Mouse (Mus musculus): ENCODE data around the gene Vax2. TPM values are rescaled to one million over a fixed set of nuclear protein-coding genes. Genes with fewer than 3 reads are reported as not detected.

Vax2 gene
- polyA plus RNA-seq, 1 experiment from 2014 or later = not detected

DNA sequence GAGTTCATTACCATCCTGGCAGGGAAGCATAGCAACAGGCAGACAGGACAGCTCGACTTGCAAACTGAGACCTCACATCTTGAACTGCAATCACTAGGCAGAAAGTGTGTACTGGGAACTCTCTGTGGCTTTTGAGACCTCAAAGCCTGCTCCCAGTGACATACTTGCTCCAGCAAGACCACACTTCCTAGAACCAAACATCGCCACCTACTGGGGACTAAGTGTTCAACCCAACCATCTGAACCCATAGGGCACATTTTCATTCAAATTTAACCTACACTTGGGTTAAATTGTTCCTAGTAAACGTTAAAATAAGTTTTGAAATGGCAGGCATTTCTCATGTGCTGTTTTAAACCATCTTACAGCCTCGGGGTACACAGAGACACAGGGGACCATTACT lies 16.1 kb downstream of the Vax2 start:
- no peaks in the 10 kb centered on the region for H3K36me3 ChIP-seq (ENCODE audit: inconsistent target)
- H3K27ac ChIP-seq = no peak overlapping the region
- no peaks in the 10 kb centered on the region for H3K79me2 ChIP-seq (ENCODE audit: inconsistent target)
- 49% methylated on average over 4 of the region's 4 CpGs for WGBS (ENCODE audit: missing documents)
- no peak overlapping the region for H3K4me3 ChIP-seq (ENCODE audit: inconsistent target)

DNA sequence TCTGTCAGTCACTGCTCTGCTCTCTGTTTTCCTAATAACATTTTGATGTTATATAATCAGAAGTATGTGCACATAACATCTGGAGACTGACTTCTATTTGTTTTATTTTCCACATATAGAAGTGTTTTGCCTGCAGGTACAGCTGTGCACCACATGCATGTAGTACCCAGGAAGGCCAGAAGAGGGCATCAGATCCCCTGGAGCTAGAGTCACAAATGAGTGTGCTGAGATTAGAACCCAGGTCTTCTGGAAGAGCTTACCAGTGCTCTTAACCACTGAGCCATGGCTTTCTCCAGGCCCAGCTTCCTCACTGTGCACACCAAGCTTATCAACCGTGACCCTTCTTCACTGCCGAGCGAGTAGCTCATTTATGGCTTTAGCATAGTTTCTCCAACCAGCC lies 17.4 kb downstream of the Vax2 start:
- Histone ChIP-seq H3K36me3 (ENCODE audit: inconsistent target) (no peaks in the 10 kb centered on the region), H3K4me3 (ENCODE audit: inconsistent target) (no peak overlapping the region), H3K27ac (no peak overlapping the region), H3K79me2 (ENCODE audit: inconsistent target) (no peaks in the 10 kb centered on the region)
- 82% methylated on average over 3 of the region's 3 CpGs for WGBS (ENCODE audit: missing documents)

DNA sequence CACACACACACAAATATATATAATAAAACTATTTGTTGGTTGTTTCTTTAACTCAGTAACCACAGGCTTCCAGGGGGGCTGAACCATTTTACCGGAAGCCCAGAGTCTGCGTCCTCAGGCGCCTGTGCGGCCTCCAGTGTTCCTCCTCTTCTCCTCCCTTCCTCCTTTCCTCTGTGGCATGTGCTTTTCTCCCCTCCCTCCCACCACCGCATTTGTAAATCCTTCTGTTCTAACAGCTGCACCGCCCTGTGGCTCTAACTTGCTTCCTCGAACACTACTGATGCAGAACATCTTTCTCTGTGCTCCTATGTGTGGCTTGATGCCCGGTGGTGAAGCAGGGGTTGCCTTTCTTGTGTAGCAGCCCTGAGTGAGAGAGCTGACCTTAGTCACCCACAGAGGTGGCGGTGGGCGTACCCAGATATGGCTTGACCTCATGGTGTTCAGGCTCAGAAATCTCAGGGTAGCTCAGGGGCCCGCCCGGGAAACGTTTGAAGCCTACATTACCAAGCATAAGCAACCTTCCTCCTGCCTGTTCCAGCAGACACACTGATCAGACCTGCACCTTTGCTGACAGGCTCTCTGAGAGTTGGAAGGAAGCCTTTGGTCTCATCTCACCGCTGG lies 18.4 kb downstream of the Vax2 start:
- Histone ChIP-seq H3K79me2 (ENCODE audit: inconsistent target) (no peaks in the 10 kb centered on the region), H3K27ac (no peak overlapping the region), H3K4me3 (ENCODE audit: inconsistent target) (no peak overlapping the region), H3K36me3 (ENCODE audit: inconsistent target) (no peaks in the 10 kb centered on the region)
- WGBS (ENCODE audit: missing documents) = 28% methylated on average over 14 of the region's 14 CpGs

DNA sequence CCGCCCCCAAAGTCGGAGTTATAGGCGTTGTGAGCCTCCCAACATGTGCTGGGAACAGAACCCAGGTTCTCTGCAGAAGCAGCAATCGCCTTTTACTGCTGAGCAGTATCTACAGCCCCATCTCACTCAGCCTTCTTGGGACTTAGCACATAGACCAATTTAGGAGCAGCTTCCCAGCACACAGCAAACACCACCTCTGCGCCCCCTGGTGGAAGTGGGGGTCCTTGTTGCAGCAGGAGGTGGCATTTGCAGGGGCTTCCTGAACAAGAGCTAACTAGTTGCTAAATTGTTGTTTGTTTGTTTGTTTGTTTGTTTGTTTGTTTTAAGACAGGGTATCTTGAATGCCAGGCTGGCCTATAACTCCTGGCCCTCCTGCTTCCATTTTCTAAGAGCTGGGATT lies 20.1 kb downstream of the Vax2 start:
- no peak overlapping the region for H3K4me3 ChIP-seq (ENCODE audit: inconsistent target)

DNA sequence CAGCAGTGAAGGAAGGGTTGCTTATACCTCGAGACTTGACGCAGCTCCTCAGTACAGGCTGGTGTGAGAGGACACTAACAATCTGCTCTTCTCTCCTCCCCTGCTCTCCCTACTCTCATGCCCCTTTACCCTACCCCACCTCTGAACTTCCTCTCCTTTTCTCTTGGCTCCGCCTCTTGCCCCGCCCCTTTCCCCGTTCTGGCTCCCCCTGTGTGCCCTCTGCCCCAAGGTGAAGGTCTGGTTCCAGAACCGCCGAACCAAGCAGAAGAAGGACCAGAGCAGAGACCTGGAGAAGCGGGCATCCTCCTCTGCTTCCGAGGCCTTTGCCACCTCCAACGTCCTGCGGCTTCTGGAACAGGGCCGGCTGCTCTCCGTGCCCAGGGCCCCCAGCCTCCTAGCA lies 26.2 kb downstream of the Vax2 start:
- 55% methylated on average over 12 of the region's 13 CpGs for WGBS (ENCODE audit: missing documents)
- Histone ChIP-seq H3K4me3 (ENCODE audit: inconsistent target) (no peak overlapping the region), H3K79me2 (ENCODE audit: inconsistent target) (no peaks in the 10 kb centered on the region), H3K27ac (no peak overlapping the region), H3K36me3 (ENCODE audit: inconsistent target) (no peaks in the 10 kb centered on the region)

More for the DNA sequence above, 20.1 kb downstream of the Vax2 start:
- Histone ChIP-seq H3K79me2 (ENCODE audit: inconsistent target) (no peaks in the 10 kb centered on the region), H3K27ac (no peak overlapping the region), H3K36me3 (ENCODE audit: inconsistent target) (no peaks in the 10 kb centered on the region)
- 42% methylated on average over 5 of the region's 5 CpGs for WGBS (ENCODE audit: missing documents)

DNA sequence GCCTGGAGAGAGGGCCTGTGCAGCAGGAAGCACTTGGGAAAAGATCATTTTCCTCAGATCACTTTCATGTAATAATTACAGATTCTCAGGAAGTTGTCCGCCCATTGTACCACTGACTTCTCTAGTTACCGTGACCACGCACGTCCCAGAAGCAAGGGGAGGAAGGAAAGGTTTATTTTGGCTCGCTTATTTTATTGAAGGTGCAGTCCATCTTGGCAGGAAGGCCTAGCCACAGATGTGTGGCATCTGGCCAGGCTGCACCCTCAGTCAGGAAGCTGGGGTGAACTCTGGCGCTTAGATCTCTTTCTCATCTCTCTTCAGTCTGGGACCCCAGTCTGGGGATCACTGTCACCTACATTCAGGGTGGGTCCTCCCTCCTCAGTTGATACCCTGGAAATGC lies 27.5 kb downstream of the Vax2 start:
- 5% methylated on average over 6 of the region's 6 CpGs for WGBS (ENCODE audit: missing documents)
- Histone ChIP-seq H3K79me2 (ENCODE audit: inconsistent target) (no peaks in the 10 kb centered on the region), H3K4me3 (ENCODE audit: inconsistent target) (no peak overlapping the region), H3K36me3 (ENCODE audit: inconsistent target) (no peaks in the 10 kb centered on the region), H3K27ac (no peak overlapping the region)

DNA sequence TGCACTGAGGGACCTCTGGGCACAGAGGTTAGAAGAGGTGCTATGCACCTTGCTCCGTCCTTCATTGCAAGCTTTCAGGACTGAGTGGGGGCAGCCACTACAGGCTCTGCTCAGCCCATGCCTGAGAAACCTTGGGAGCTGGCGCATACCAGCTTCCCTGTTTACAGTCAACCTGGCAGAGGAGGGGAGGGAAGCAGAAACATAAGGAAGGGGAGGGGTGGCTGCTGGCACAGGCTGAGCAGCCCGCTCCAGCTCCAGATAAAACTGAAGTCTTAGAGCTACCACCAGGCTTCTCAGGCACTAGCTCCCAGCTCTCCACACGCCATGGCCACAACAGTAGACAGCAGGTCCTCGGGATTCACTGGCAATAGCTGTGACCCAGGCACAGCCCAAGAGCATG lies 31.7 kb downstream of the Vax2 start, which contains the start of gene Atp6v1b1:
Atp6v1b1 (plus strand) TSS at position 230 of the 400 bp plus-strand sequence.
- H3K4me3 ChIP-seq (ENCODE audit: inconsistent target) = no peak within 1 kb of the TSS
- no peaks in the 10 kb centered on the region for H3K36me3 ChIP-seq (ENCODE audit: inconsistent target)
- 79% methylated on average over 5 of the region's 5 CpGs for WGBS (ENCODE audit: missing documents)
- H3K27ac ChIP-seq = no peak within 1 kb of the TSS
- H3K79me2 ChIP-seq (ENCODE audit: inconsistent target) = no peaks in the 10 kb centered on the region

DNA sequence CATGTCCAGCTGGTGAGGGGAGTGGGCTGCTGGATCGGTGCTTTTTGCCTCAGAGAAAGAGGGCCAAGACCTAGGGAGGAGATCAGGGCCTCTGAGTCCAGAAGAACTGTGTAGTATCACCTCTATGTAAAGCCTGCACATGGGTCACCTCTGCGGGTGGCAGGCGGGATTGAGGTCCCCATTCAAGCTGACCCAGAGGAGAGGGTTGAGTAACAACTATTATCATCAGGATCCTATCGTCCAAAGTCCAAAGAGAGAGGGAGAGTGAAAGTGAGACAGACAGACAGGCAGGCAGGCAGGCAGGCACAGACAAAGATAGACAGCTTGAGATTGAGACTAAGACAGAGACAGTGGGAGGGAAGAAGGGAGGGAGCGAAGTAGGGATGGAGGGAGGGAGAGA lies 32.1 kb downstream of the Vax2 start:
- 91% methylated on average over 5 of the region's 5 CpGs for WGBS (ENCODE audit: missing documents)
- H3K79me2 ChIP-seq (ENCODE audit: inconsistent target) = no peaks in the 10 kb centered on the region
- H3K4me3 ChIP-seq (ENCODE audit: inconsistent target) = no peak overlapping the region
- H3K36me3 ChIP-seq (ENCODE audit: inconsistent target) = no peaks in the 10 kb centered on the region
- no peak overlapping the region for H3K27ac ChIP-seq

DNA sequence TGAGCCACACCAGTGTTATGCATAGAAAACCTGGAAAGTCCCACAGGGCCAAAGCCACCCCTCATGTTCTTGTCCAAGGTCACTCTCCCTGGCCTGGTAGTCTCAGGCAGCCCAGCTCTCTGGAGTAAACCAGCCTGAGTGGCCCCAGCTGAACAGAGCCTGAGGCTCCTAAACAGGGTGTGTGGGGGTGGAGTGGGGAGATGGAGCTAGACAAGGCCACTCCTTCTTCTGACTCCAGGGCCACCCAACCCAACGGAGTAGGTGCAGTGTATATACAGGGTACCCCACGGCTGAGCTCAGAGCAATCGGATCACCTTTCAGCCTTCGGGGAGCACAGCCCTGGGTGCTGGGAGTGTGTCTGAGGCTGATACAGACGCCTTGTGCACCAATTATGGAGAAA lies 33.1 kb downstream of the Vax2 start:
- H3K79me2 ChIP-seq (ENCODE audit: inconsistent target) = no peaks in the 10 kb centered on the region
- 84% methylated on average over 5 of the region's 5 CpGs for WGBS (ENCODE audit: missing documents)
- no peaks in the 10 kb centered on the region for H3K36me3 ChIP-seq (ENCODE audit: inconsistent target)
- no peak overlapping the region for H3K4me3 ChIP-seq (ENCODE audit: inconsistent target)
- H3K27ac ChIP-seq = no peak overlapping the region

DNA sequence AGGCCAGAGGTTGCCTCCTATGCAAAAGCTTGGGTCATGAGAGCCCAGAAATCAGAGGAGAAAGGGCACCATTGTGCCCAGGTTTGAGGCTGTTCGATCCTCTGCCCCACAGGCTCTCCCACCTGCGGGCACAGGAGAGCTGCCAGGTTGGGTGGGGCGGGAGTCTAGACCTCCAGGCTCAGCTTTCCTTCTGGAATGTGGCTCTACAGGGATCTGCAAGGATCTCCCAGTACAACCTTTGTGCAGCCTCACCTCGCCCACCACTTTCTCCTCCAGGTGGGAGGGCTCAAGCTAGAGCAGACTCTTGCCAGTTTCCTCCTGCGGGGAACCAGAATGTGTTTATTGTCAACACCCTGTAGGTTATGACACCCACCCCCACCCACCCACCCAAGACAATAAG lies 33.5 kb downstream of the Vax2 start:
- no peak overlapping the region for H3K4me3 ChIP-seq (ENCODE audit: inconsistent target)
- H3K27ac ChIP-seq = no peak overlapping the region
- 83% methylated on average over 5 of the region's 5 CpGs for WGBS (ENCODE audit: missing documents)
- H3K36me3 ChIP-seq (ENCODE audit: inconsistent target) = no peaks in the 10 kb centered on the region
- H3K79me2 ChIP-seq (ENCODE audit: inconsistent target) = no peaks in the 10 kb centered on the region

DNA sequence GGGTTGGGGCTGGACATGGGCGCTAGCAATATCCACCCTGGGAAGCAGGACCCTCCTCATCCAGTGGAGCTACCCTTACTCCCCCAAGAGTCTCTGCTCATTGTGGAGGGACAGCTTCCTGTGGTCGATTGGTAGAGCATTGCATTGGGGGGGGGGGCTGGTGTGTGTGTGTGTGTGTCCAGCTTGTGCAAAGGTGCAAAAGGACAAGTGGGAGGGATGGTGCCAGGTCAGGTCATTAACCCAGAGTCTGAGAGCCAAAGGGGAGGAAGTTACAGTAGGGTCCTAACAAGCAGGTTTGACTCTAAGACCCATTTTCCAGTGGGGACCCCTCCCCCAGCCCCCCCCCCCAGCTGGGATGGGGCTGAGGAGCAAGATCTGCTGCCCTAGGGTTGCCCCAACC lies 34.4 kb downstream of the Vax2 start:
- H3K36me3 ChIP-seq (ENCODE audit: inconsistent target) = no peaks in the 10 kb centered on the region
- no peaks in the 10 kb centered on the region for H3K79me2 ChIP-seq (ENCODE audit: inconsistent target)
- no peak overlapping the region for H3K27ac ChIP-seq
- no peak overlapping the region for H3K4me3 ChIP-seq (ENCODE audit: inconsistent target)
- 50% methylated on average over 2 of the region's 2 CpGs for WGBS (ENCODE audit: missing documents)

DNA sequence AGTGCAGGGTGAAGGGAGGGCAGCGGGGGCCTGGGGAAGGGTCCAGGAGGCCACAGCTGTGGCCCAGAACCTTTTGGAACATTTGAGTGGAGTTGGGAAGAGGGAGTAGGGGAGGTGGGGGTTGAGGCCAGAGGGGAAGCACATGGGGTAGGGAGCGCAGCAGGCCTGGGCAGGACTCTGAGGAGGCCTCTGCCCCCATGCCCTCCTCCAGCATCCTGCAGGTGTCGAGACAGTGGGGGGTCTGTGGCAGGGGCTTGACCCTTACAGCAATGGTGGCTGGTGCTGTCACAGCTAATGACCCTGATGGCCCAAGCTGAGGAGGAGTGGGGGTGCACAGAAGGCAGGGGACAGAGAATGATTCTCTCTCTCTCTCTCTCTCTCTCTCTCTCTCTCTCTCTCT lies 38.2 kb downstream of the Vax2 start:
- Histone ChIP-seq H3K36me3 (ENCODE audit: inconsistent target) (no peaks in the 10 kb centered on the region), H3K79me2 (ENCODE audit: inconsistent target) (no peaks in the 10 kb centered on the region), H3K4me3 (ENCODE audit: inconsistent target) (no peak overlapping the region), H3K27ac (no peak overlapping the region)
- WGBS (ENCODE audit: missing documents) = 80% methylated on average over 3 of the region's 3 CpGs

DNA sequence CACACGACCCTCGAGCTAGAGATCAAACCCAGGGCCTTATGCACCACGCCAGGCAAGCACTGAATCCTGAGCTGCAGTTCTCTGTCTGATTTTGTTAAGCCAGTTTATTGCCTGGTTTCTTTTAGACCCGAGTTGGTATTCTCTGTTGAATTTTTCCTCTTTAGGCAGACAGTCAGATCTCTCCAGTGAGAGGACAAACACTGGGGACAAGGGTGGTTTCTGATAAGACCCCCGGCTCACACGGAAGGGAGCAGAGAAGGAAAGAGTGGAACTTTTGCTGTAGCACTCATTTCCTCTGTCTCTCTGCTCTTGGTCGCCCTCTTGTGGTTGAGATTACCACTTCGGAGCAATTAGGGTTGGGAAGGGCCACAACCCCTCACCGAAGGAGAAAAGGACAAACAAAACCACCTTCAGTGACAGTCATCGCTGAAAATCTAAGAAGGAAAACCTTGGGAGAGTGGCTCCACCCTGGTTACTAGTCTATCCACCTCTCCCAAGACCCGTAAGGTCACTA lies 39.2 kb downstream of the Vax2 start:
- Histone ChIP-seq H3K36me3 (ENCODE audit: inconsistent target) (no peaks in the 10 kb centered on the region), H3K27ac (no peak overlapping the region), H3K4me3 (ENCODE audit: inconsistent target) (no peak overlapping the region), H3K79me2 (ENCODE audit: inconsistent target) (no peaks in the 10 kb centered on the region)
- 12% methylated on average over 11 of the region's 11 CpGs for WGBS (ENCODE audit: missing documents)

DNA sequence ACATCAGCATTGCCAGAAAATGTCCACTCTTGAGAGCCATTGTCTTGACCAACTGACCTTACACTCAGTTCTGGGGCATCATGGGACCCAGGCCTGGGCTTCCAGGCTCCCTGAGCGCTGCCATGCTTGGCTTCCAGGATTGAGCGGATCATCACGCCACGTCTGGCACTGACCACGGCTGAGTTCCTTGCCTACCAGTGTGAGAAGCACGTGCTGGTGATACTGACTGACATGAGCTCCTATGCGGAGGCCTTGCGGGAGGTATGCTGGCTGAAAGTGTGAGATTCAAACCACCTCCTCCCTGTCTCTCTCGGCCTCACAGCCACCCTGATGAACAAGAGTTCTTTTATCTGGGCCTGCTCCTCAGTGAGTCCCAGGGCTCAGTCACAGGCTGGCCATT lies 45.0 kb downstream of the Vax2 start:
- Histone ChIP-seq H3K4me3 (ENCODE audit: inconsistent target) (no peak overlapping the region), H3K27ac (no peak overlapping the region), H3K36me3 (ENCODE audit: inconsistent target) (no peaks in the 10 kb centered on the region), H3K79me2 (ENCODE audit: inconsistent target) (no peaks in the 10 kb centered on the region)
- WGBS (ENCODE audit: missing documents) = 85% methylated on average over 9 of the region's 9 CpGs

DNA sequence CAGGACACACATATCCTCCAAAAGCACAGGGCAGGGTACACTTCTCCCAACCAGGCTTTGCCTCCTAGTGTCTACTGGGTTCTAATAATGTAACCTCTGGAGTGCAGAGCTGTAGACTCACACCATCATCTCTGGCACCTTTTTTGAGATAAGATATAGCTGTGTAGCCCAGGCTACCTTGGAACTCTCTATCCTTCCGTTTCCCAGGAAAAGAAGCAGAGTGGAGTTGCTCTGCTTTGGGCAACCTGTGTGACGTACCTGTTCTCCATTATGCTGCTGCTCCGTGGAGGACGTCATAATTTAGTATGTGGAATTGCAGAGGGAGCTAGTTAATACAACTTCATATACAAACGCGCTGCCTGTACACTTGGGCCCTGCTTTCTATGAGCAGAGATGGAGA lies 51.3 kb downstream of the Vax2 start, which contains the start of gene Ankrd53:
Ankrd53 (plus strand) TSS at position 301 of the 400 bp plus-strand sequence.
- no peaks in the 10 kb centered on the region for H3K79me2 ChIP-seq (ENCODE audit: inconsistent target)
- WGBS (ENCODE audit: missing documents) = 53% methylated on average over 6 of the region's 6 CpGs
- H3K27ac ChIP-seq = no peak within 1 kb of the TSS
- no peak within 1 kb of the TSS for H3K4me3 ChIP-seq (ENCODE audit: inconsistent target)
- no peaks in the 10 kb centered on the region for H3K36me3 ChIP-seq (ENCODE audit: inconsistent target)
